Mouse (Mus musculus) E14TG2a.4 (cell line): Measurements from ENCODE around the gene Mfap3.
A peak's percentile ranks its signal among the peaks of the same experiment; 100 is the strongest.

Experiments used
- H3K27me3 ChIP-seq: 2 replicates; pipeline ENCODE4 v1.6.1; 2014; ENCODE audit warnings: low read length, control low read depth; ENCODE audit not compliant: insufficient read depth
- H3K36me3 ChIP-seq: 2 replicates; pipeline ENCODE4 v1.6.1; 2014; ENCODE audit warnings: low read length, control low read depth; ENCODE audit not compliant: insufficient read depth
- H3K4me1 ChIP-seq: replicated peaks from 2 replicates; pipeline ENCODE4 v1.6.1; 2014; ENCODE audit warnings: low read depth, low read length, control low read depth
- H3K4me3 ChIP-seq: replicated peaks from 2 replicates; pipeline ENCODE4 v1.5.1; 2014; ENCODE audit warnings: mild to moderate bottlenecking, low read length
- H3K9me3 ChIP-seq: 2 replicates; pipeline ENCODE4 v1.6.1; 2014; ENCODE audit warnings: low read length, control low read depth
- CTCF ChIP-seq: conservative IDR thresholded peaks from 2 replicates; pipeline ENCODE4 v1.5.1; 2014; ENCODE audit warnings: low read length
- NANOG ChIP-seq: IDR thresholded peaks from 2 replicates; pipeline ENCODE4 v1.6.1; 2014; ENCODE audit warnings: borderline replicate concordance, low read length, mixed read lengths
- POU5F1 ChIP-seq: IDR thresholded peaks from 2 replicates; pipeline ENCODE4 v1.6.1; 2014; ENCODE audit warnings: low read length, borderline replicate concordance

The Mfap3 gene

GRCm38 (mm10) chr11:57518091-57518750, at the start of gene Mfap3, which contains the start of gene Fam114a2:
Gene Mfap3 (plus strand): TSS chr11:57518664.
Gene Fam114a2 (minus strand): TSS chr11:57518617.
- peaks cover 41% of the 10 kb centered on the region for H3K36me3 ChIP-seq
- peak within 1 kb of the TSS; percentile 94 for H3K4me3 ChIP-seq
- no peak for TF ChIP-seq NANOG
- no peak for TF ChIP-seq POU5F1
- TF ChIP-seq CTCF = no peak
- H3K27me3 ChIP-seq = no peaks in the 10 kb centered on the region
- no peaks in the 10 kb centered on the region for H3K9me3 ChIP-seq
- peaks cover 37% of the 10 kb centered on the region for H3K4me1 ChIP-seq

- Histone ChIP-seq H3K27me3 (peaks cover 10% of the 10 kb centered on the region), H3K4me3 (no peak overlapping the region), H3K9me3 (no peaks in the 10 kb centered on the region), H3K4me1 (peaks cover 9% of the 10 kb centered on the region), H3K36me3 (no peaks in the 10 kb centered on the region)
- no peak for TF ChIP-seq CTCF
- no peak for TF ChIP-seq NANOG
- no peak for TF ChIP-seq POU5F1
Measured at GRCm38 (mm10) chr11:57468706-57469105, 49.8 kb upstream of the Mfap3 start.

DNA sequence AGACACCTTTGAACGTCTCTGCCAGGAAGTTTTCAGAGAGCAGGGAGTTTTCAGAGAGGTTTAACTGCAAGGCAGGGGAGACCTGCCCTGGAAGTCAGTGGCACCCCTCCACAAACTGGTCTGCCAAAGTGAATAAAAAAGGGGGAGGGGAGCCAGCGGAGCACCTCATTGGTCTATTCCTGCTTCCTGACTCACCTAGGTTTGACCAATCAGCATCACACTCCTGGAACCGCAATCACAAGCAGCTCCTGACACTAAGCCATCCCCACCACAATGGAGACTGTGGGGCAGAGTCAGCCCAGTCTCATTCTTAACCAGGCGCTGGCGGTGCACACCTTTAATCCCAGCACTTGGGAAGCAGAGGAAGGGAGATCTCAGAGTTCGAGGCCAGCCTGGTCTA, 48.4 kb upstream of the Mfap3 start:
- Histone ChIP-seq H3K4me1 (peaks cover 16% of the 10 kb centered on the region), H3K27me3 (peaks cover 10% of the 10 kb centered on the region), H3K4me3 (no peak overlapping the region), H3K9me3 (no peaks in the 10 kb centered on the region), H3K36me3 (no peaks in the 10 kb centered on the region)
- TF ChIP-seq POU5F1 (no peak), CTCF (no peak), NANOG (no peak)

DNA sequence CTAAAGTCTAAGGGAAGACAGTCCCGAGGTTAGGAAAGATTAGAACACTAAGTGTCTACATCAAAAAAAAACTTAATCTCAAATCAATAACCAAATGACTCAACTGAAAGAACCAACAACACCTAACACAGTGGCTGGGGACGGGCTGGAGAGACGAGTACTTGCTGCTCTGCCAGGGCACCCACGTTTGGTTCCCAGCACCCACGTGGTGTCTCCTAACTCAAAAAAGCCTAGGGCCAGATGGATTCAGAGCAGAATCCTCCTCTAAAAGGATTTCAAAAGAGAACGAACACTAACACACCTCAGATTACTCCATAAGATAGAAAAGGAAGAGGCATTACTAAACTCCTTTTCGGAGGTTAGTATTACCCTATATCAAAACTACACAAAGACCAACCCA, 47.5 kb upstream of the Mfap3 start:
- Histone ChIP-seq H3K4me3 (no peak overlapping the region), H3K9me3 (no peaks in the 10 kb centered on the region), H3K27me3 (peaks cover 10% of the 10 kb centered on the region), H3K4me1 (peaks cover 13% of the 10 kb centered on the region), H3K36me3 (no peaks in the 10 kb centered on the region)
- no peak for TF ChIP-seq CTCF

GRCm38 (mm10) chr11:57474296-57474941, 44.0 kb upstream of the Mfap3 start:
- TF ChIP-seq CTCF = no peak
- TF ChIP-seq NANOG = no peak
- TF ChIP-seq POU5F1 = no peak
- H3K9me3 ChIP-seq = no peaks in the 10 kb centered on the region
- no peaks in the 10 kb centered on the region for H3K27me3 ChIP-seq
- H3K4me1 ChIP-seq = peaks cover 7% of the 10 kb centered on the region
- no peak overlapping the region for H3K4me3 ChIP-seq
- H3K36me3 ChIP-seq = no peaks in the 10 kb centered on the region

- no peaks in the 10 kb centered on the region for H3K36me3 ChIP-seq
- TF ChIP-seq NANOG = no peak
- peak; percentile 75 for TF ChIP-seq CTCF
- peaks cover 7% of the 10 kb centered on the region for H3K4me1 ChIP-seq
- no peaks in the 10 kb centered on the region for H3K27me3 ChIP-seq
- no peaks in the 10 kb centered on the region for H3K9me3 ChIP-seq
- H3K4me3 ChIP-seq = no peak overlapping the region
Measured at GRCm38 (mm10) chr11:57475119-57475518, 43.3 kb upstream of the Mfap3 start.

DNA sequence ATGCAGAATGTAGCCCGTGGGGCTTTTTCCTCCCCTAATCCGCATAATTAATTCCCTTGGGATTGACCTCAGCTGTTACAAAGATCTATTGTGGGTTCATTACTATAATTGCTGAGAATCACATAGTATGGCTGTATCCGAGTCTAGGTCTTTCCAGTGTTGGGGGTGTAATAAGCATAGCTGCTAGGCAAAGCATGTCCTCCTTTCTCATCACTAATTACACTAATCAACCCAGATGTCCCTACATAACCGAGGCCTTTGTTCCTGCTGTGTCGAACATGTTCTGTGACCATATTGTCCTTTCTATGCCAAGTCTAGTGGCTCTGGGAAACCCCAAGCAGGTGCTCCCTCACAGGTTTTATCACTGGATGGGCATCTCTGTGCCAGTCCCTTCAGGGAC, 40.4 kb upstream of the Mfap3 start:
- peaks cover 14% of the 10 kb centered on the region for H3K4me1 ChIP-seq
- TF ChIP-seq NANOG = no peak
- no peak for TF ChIP-seq POU5F1
- TF ChIP-seq CTCF = no peak
- H3K27me3 ChIP-seq = no peaks in the 10 kb centered on the region
- H3K9me3 ChIP-seq = no peaks in the 10 kb centered on the region
- H3K36me3 ChIP-seq = peaks cover 11% of the 10 kb centered on the region
- H3K4me3 ChIP-seq = no peak overlapping the region

- H3K27me3 ChIP-seq = no peaks in the 10 kb centered on the region
- H3K4me3 ChIP-seq = no peak overlapping the region
- H3K9me3 ChIP-seq = peaks cover 21% of the 10 kb centered on the region
- peaks cover 75% of the 10 kb centered on the region for H3K36me3 ChIP-seq
- H3K4me1 ChIP-seq = no peaks in the 10 kb centered on the region
- TF ChIP-seq CTCF = no peak
- no peak for TF ChIP-seq NANOG
- no peak for TF ChIP-seq POU5F1
Measured at GRCm38 (mm10) chr11:57488436-57488835, 30.0 kb upstream of the Mfap3 start.

DNA sequence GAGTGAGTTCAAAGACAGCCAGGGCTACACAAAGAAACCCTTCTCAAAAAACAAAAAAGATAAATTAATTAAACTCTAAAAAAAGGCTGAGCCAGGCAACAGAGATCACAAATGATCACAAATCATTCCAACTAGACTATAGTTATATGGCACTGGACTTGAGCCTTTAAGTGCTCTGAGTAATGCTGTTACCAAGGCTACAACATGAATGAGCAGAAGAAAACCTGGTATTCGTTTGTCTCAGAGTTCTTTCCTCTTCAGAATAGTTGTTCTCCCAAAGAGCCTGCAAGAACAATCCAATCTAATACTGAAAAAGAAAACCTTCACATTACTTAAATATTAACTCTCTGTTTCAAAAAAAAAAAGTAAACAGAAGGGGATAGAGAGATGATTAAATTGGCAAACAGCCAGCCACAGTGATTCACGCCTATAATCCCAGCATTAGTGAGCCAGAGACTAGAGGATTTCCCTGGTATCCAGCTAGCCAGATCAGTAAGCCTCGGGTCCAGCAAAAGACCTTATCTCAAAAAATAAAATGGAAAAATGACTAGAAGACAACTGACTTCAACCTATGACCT, 21.9 kb upstream of the Mfap3 start:
- no peaks in the 10 kb centered on the region for H3K9me3 ChIP-seq
- H3K4me1 ChIP-seq = peaks cover 36% of the 10 kb centered on the region
- no peaks in the 10 kb centered on the region for H3K27me3 ChIP-seq
- TF ChIP-seq NANOG = no peak
- TF ChIP-seq CTCF = no peak
- no peak for TF ChIP-seq POU5F1
- H3K4me3 ChIP-seq = no peak overlapping the region
- H3K36me3 ChIP-seq = peaks cover 67% of the 10 kb centered on the region
